Mouse (Mus musculus) urinary bladder, postnatal 36 days (tissue): Measurements from ENCODE around the gene St6galnac3.
"Not testable (repeated sequence)": the region's sequence is repeated elsewhere in the genome, so short reads cannot be mapped to it uniquely, and the experiment has no call there.

ENCODE experiments used
- DNase-seq, 2 experiments: peaks; one replicate each; pipeline ENCODE4 v3.0.0; 2022; ENCODE audit warnings: low spot score in 2 of 2, mixed read lengths in 1 of 2

The St6galnac3 gene

GRCm38 (mm10) chr3:153414132-153414531 is 310.8 kb downstream of the St6galnac3 start:
- DNase-seq: no peak

GRCm38 (mm10) chr3:153409286-153409685 is 315.7 kb downstream of the St6galnac3 start:
- no peak for DNase-seq

- DNase-seq: no peak
These were observed 316.6 kb downstream of the St6galnac3 start for GRCm38 (mm10) chr3:153408361-153408760.

- no peak for DNase-seq
These were observed 317.3 kb downstream of the St6galnac3 start for GRCm38 (mm10) chr3:153407698-153408097.

- no peak for DNase-seq
These were observed 318.1 kb downstream of the St6galnac3 start for GRCm38 (mm10) chr3:153406858-153407257.

- DNase-seq: no peak
These were observed 318.8 kb downstream of the St6galnac3 start for GRCm38 (mm10) chr3:153406220-153406619.

GRCm38 (mm10) chr3:153405643-153406042 is 319.3 kb downstream of the St6galnac3 start:
- DNase-seq: no peak

GRCm38 (mm10) chr3:153400259-153400658 is 324.7 kb downstream of the St6galnac3 start:
- no peak for DNase-seq

- no peak for DNase-seq
These were observed 325.4 kb downstream of the St6galnac3 start for GRCm38 (mm10) chr3:153399574-153399973.

GRCm38 (mm10) chr3:153397726-153398125 is 327.2 kb downstream of the St6galnac3 start:
- no peak for DNase-seq

GRCm38 (mm10) chr3:153396375-153397068 is 328.5 kb downstream of the St6galnac3 start:
- DNase-seq: no peak

- DNase-seq: no peak
These were observed 329.6 kb downstream of the St6galnac3 start for GRCm38 (mm10) chr3:153395351-153395750.

GRCm38 (mm10) chr3:153394751-153395150 is 330.2 kb downstream of the St6galnac3 start:
- DNase-seq: no peak

GRCm38 (mm10) chr3:153394224-153394623 is 330.8 kb downstream of the St6galnac3 start:
- DNase-seq: no peak

- DNase-seq: not testable (repeated sequence)
These were observed 333.5 kb downstream of the St6galnac3 start for GRCm38 (mm10) chr3:153391451-153391850.

- not testable (repeated sequence) for DNase-seq
These were observed 340.3 kb downstream of the St6galnac3 start for GRCm38 (mm10) chr3:153384651-153385050.

GRCm38 (mm10) chr3:153383656-153384055 is 341.3 kb downstream of the St6galnac3 start:
- no peak for DNase-seq

- DNase-seq: no peak
These were observed 359.8 kb downstream of the St6galnac3 start for GRCm38 (mm10) chr3:153365057-153365755.

GRCm38 (mm10) chr3:153364366-153364765 is 360.6 kb downstream of the St6galnac3 start:
- no peak for DNase-seq

GRCm38 (mm10) chr3:153359966-153360365 is 365.0 kb downstream of the St6galnac3 start:
- DNase-seq: no peak

GRCm38 (mm10) chr3:153356071-153356470 is 368.9 kb downstream of the St6galnac3 start:
- no peak for DNase-seq

- DNase-seq: no peak
These were observed 370.0 kb downstream of the St6galnac3 start for GRCm38 (mm10) chr3:153354988-153355297.
